Mouse (Mus musculus): ENCODE measurements around the gene Abi3.

The Abi3 gene

DNA sequence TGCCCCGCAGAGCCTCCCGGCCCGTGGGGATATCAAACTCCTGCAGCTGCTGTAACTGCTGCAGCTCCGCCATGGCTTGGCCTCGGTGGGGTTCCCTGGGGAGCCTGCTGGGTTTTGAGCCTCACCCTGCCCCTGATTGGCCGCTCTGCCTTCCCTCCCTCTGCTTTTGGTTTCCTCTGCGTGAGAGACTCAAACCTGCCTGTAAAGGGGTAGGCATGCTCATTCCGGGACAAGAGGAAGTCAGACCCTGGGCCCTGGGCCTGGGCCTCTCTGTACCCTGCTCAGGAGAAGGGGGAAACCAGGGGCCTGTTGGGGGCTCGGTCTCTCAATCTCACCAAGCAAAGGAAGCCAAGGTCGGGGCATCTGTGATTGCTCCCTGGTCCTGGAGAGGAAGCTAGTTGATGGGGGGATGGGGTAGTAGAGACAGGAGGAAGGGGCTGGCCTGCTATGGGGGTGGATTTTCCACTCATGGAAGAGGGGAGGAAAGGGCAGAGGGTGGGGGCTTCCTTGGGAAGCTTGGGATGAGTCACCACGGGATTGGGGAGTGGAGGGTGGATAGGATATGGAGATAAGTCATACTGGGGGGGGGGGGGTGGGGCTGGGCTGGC is at the start of gene Abi3:
Gene Abi3 (minus strand): TSS at position 403 of the 608 bp plus-strand sequence.
- in situ Hi-C loops (cut with MseI, MboI): no loop called here

DNA sequence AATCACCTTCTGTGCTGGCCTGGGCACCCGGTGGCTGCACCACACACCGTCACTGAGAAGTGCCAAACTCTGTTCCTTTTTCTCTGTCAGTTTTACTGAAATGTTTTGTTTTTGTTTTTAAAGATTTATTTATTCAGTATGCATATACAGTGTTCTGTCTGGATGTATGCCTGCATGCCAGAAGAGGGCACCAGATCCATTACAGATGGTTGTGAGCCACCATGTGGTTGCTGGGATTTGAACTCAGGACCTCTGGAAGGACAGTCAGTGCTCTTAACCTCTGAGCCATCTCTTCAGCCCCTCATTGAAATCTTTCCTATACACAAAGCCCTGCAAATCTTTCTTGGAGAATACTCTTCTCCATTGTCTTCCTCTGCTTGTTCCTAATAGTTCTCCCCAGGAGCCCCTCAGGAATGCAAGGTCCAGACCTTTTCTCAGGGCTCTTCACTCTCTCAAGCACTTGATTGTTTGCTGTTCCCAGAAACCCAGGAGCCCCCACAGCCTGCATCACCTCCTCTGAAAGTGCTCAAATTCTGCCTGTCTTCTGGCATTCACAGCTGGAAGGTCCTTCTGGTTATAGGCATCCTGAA is 48.3 kb upstream of the Abi3 start:
- in situ Hi-C loops (cut with MseI, MboI): no loop called here

DNA sequence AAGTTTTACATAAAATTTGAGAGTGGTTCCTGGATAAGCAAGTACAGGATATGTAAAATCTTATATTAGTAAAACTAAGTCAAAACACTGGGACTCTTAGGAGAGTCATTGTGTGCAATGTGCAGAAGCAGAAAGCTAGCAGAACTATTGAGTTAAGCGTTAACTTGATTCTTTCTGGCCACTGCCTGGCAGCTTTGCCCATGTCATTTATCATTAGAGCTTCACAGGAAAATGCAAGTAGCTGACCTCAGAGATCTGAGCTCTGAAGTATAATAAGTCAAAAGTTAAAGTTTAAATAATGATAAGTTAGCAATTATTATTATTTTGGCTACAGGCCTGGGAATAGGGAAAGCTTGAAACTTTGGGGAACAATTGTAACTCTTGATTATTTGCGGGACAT is 37.6 kb upstream of the Abi3 start:
- in situ Hi-C loops (cut with MseI, MboI): loop anchor here in 1 of 2 experiments (5.0 kb wide), 1 partner anchor 62 kb away; no protein-coding TSS in a partner anchor

DNA sequence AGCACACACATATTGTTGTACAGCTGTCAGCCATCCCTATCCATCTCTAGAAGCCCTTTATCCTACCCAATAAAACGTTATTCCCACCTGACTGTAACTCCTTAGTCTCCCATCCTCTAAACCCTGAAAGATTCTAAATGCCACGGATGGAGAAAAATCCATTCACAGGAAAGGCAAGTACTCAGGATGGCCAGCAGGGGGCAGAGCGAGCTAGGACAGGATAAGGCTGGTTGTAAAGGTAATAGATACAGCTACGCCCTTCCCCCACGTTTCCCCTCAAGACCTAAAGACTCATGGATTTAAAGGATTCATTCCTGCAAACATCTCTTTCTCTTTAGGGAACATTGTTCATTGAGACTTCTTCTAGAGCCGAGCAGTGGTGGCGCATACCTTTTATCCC is 34.0 kb upstream of the Abi3 start:
- in situ Hi-C loops (cut with MseI, MboI): loop anchor here in 1 of 2 experiments (5.0 kb wide), 1 partner anchor 66 kb away; no protein-coding TSS in a partner anchor

DNA sequence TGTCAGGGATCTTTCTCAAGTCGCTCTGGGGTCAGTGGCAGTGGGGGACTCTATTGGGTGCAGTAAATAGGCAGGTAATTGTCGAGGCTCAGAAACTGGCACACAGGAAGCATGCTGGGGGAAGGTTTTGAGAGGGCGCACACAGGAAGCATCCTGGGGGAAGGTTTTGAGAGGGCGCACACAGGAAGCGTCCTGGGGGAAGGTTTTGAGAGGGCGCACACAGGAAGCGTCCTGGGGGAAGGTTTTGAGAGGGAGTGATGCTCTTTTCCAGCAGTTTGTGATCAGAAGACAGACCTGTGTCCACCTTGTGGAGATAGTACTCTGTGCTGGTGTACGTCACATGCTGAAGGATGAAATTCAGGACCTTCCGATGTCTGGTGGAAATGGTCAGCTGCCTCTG is 33.5 kb upstream of the Abi3 start:
- in situ Hi-C loops (cut with MseI, MboI): loop anchor here in 1 of 2 experiments (5.0 kb wide), 1 partner anchor 66 kb away; no protein-coding TSS in a partner anchor

DNA sequence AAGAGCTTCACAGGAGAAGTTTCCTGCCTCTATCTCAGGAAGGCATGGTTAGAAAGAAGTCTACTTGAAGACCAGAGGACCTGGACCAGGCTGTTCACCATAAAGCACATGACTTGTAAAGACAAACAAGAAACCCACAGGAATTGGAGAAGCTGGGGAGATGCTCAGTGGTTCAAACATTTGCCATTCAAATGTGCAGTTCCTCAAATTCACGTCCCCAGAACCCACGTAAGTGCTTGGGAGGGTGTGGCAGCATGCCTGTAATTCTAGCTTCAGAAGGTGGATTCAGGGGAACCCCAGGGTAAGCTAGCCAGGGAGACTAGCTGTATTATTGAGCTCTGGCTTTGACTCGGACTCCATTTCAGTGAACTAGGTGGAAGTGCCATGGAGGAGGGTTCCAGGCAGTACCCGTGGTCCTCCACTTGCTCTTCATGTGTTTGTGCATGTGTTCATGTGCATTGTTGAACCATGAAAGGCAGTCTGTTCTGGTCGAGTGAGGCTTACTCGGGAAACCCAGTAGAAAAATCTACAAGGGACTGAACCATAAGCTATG is 27.7 kb upstream of the Abi3 start:
- in situ Hi-C loops (cut with MseI, MboI): no loop called here

DNA sequence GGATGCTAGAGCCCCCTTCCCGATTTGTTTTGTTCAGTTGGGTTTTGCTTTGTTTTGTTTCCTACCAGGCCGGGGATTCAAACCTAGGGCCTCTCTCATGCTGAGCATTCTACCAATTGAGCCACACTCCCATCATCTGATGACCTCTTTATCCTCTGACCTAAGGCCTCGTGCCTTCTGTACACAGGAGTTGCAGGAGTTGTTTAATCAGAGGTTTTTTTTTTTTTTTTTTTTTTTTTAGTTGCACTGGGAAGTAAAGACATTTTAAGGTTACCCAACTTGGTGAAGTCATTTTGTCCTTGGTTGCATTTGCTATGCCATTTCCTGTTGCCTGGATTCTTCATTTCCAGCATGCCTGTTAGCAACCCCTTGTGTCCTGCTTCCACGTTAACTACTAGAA is 27.2 kb upstream of the Abi3 start:
- in situ Hi-C loops (cut with MseI, MboI): no loop called here

DNA sequence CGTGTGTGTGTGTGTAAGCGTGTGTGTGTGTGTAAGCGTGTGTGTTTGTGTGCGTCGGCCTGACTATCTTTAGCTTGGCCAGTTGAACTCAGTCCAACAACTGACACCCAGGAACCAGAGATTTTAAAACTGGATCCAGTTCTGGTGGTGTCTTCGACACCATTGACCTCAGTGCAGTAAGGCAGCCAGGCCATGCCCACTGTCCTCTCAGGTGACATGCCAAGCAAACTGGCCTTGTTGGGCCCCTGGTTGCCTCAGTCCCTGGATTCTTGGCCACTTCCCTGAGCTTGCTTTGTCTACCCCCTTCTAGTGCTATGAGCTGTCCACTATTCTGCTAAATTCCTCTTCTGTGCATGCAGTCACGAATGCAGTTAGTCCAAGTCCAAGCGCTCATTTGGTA is 19.1 kb upstream of the Abi3 start:
- in situ Hi-C loops (cut with MseI, MboI): no loop called here

DNA sequence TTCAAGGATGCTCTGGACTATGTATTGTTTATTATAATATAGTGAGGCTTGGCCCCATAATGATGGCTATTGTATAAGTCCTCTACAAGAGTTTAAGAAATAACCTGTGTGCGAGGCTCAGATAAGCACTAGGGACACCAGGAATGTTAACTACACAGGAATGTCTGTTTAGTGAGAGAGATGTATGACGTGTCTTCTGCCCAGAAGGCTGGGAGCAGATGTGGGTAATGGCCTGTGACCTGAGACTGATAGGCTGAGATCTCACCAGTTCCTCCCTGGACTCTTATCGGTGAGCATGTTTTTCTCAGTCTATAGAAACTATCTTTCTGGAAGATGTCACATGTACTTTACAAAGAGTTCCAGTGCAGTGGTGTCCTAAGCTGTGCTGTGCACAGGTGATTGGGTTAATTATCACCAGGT is 17.8 kb upstream of the Abi3 start:
- in situ Hi-C loops (cut with MseI, MboI): no loop called here

DNA sequence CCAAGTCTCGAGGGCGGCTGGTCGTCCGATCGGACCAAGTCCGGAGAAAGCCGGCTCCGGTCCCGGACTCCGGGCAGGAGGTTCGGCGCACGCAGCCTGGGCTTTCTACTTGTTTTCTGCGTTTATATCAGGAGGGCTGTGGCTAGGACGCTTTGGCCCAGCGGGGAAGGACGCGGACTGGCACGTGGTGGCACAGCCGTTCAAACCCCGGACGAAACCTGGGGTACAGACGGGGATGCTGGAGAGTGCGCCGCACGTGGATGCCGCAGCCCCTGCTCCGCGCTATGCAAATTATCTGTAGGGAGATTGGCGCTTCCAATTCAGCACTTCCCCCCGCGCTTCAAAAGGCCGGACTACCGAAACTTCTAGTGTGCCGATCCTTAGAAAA is 17.2 kb upstream of the Abi3 start:
- in situ Hi-C loops (cut with MseI, MboI): no loop called here

DNA sequence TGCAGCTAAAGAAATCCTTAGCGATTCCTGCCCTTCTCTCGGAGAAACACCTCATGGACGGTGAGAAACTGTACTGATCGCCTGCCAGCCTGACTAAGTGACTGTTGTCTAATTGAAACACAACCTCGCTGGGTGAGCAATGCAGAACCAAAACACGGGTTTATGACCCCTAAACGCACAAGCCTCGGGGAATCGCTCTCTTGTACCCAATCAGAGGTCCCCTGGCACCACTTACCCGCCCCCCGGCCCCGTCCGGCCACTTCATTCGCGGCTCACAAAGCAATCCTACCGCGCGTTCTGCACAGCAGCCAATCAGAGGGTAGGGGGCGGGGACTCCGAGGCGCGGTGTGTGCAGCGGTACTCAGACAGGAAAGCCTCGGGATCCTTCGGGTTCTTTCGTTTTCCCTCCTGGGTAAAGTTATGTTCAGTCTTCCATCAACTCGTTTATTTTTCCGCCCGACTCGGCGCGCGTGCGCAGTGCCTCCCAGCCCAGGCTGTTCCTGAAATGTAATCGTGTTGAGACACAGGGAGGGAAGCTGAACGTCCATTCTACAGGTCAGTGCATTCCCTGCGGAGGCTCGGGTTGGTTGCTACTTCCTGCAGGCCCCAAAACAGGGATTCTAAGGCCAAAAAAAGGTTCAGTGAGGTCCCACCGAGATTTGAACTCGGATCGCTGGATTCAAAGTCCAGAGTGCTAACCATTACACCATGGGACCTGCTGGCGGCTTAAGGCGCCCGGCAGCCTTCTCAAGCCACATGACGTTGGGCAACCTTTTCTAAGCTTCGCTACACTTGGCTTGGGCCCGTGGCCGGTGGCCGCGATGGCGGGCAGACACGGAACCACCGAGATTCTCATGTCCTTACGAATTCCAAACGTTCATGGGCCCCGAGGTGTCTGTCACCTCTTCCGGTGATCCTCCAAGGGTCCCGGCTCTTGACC is 16.5 kb upstream of the Abi3 start:
- in situ Hi-C loops (cut with MseI, MboI): no loop called here

DNA sequence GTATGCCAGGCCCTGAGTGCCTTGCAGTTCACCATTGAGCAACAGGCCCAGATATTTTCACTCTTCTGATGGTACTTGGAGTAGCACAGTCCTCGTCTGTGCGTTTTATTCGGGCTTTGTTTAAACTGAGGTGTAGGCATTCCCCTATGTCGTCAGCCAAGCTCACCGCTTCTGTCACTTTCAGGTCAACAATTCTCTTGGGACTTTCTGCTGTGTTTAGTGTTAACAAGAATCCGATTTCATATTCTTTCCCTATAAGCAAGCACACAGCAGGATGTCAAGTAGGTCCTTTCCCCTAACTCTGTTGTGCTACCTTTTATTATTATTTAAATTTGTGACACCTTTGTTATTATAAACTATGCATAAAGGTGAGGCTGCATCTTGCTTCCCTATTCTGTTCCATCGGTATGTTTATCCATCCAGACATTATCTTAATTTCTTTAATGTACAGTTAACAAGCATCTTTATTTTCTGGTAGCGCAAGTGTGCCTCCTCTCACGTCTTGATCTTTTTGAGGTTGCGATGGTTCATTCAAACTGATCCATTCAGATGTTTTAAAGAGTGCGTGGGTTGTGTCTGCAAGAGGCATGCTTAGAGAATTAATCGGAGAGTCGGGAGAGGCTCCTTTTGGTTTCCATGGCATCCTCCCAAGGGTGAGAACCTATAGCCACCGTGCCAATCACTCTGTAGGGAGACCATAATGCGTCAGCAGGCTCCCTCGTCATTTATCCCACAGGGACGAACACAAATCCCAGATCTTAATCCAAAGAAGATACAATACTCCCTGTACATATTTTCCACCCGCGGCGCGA is 15.6 kb upstream of the Abi3 start:
- in situ Hi-C loops (cut with MseI, MboI): no loop called here

DNA sequence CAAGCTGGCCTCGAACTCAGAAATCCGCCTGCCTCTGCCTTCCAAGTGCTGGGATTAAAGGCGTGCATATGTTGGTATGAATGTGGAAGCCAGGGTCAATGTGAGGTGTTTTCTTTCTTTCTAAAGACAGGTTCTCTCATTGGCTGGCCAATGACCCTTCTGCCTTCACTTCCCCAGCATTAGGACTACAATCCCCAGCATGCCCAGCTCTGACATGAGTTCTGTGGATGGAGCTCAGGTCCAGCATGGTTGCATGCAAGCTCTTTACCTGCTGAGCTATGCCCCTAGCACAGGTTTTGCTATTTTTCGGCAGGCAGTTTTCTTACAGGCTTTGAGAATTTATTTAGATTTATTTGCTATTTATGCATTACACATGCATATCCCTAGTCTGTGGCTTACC is 15.0 kb upstream of the Abi3 start:
- in situ Hi-C loops (cut with MseI, MboI): no loop called here

DNA sequence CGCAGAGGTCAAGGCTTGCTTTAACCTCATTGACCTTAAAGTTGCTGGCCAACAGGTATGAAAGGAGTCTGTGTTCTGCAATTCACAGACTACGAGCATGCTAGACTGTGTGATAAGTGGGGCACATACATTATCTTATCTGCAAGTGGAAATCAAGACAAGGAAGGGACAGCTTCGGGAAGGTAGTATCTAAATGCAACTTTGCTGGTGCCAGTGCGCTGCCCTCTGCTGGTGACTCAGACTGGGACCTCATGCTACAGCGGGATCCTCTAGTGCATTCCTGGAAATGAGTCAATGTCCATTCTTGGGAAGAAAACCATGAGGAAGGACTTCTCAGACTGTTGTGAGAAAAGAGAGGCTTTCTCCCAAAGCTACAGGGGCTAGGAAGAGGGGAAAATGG is 11.4 kb upstream of the Abi3 start:
- in situ Hi-C loops (cut with MseI, MboI): no loop called here

DNA sequence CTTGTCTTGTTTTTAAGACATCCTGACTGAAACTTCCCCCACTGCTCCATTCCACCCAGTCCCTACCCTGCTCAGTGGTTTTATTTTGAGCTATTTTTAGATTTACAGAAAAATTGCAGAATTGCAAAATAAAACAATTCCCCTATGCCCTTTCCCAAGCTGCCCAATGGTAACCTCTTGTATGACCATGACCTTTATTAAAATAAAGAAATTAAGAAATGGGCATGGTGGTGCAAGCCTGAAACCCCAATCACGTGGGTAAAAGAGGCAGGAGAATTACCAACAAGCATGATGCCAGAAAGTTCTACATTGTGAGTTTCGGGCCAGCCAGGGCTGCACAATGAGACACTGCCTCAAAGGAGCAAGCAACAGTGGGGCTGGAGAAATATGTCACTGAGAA is 8.6 kb upstream of the Abi3 start:
- in situ Hi-C loops (cut with MseI, MboI): no loop called here

DNA sequence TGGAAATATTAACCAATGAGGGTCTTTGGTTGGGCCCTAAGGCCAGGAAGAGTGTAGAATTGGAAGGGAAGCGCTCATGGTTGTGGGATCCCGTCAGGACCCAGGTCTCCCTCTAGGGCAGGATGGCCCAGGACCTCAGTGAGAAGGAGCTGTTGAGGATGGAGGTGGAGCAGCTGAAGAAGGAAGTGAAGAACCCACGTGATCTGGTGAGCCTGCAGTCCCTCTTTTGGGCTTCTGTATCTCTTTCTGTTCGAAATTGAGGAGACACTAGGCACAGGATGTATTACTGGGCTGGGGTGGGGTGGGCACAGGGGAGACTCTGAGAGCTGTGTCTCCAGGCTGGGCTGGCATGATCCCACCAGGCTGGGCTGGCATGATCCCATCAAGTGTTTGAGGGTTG is 2.7 kb upstream of the Abi3 start:
- in situ Hi-C loops (cut with MseI, MboI): no loop called here

DNA sequence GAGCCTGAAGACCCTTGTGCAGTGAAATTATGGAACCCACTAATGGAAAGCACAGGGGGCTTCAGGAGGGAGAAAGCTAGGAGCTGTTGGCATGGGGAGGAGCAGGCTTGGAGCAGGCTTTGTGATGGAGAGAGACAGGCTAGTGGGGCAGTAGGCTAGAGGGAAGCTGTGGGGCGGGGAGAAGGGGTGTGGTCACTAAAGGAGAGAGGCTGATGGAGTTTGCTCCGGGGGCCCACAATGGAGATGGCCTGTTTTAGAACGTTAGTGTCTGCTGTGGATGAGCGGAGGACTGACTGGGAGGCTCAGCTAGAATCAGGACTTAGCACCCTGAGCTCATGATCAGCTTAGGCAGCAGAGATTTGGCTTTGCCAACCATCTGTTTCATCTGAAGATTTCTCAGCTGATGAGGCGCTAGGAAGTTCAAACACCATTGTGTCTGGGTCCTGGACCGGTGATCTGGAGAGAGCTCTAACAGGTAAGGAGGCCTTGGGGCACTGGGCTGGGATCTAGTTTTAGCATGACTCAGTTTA is 1.2 kb upstream of the Abi3 start:
- in situ Hi-C loops (cut with MseI, MboI): no loop called here

DNA sequence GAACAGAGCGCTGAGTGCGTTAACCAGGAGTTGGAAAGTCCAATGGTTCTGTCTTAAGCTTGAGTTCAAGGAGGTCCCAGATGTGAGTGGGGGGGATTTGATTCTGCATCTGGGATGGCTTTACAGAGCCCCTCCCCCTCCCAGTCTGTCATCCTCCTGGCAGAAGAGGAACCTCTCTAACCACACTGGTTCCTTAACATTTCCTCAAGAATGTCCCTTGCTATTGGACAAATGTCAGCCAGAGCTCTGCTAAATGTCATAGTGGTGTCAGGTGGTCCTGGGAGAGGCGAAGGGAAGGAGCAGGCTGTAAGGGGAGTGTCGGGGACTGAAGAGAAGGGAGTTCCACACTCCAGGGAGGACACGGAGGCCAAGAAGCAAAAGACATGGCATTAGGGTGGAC is 677 bp upstream of the Abi3 start:
- in situ Hi-C loops (cut with MseI, MboI): no loop called here

DNA sequence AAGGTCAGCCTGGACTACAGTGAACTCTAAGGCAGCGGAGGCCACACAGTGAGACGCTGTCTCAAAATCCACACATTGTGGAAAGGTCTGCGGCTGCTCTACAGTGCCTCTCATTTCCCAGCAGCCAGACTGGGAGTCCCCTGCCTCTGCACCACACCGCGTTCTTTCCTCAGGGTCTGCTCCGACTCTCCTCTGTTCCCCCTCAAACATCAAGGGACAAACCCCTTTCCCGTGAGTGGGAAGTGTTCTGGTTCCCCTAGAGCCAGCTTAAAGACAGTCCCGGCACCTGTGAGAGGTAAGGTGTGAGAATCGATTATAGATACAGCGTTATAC is 812 bp downstream of the Abi3 start:
- in situ Hi-C loops (cut with MseI, MboI): no loop called here

DNA sequence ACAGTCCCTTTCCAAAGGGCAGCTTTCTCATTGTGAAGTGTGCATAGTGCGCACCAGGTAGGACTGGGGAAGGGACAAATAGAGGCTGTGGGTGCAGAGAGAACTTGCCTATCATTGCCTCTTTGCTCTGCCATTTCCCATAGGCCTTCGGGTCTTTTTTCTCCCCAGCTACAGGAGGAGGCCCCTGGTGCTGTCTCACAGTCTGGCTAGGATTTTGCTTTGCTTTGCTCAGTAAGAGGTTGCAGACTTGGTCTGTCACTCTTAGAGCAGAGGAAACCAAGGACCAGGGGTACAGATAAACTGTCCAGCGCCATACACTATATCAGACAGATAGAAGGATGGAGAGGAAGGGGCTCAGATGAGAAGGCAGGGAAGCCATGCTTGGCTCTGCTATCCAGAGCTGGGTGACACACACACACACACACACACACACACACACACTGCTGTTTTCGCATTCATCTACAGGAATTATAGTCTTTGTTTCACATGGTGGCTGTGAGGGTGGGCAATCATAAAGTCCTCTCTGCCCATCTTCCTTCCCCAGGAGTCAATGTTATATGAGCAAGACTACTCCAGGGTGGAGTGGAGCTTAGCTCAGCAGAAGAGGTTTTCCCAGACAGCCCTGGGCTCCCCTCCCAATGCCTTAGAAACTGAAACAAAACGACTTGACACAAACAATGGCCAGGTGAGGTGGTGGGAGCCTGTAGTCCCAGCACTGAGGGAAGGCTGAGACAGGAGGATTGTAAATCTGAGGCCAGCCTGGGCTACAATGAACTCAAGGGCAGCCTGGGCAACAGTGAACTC is 1.4 kb downstream of the Abi3 start:
- in situ Hi-C loops (cut with MseI, MboI): no loop called here

All from mouse trophoblast stem cell (cell line).